Mouse (Mus musculus) CD4-positive naive resting alpha-beta T cell, adult 76 days (primary cell): ENCODE results near the gene Zfp629. TPM values are rescaled to one million over a fixed set of nuclear protein-coding genes. Genes with fewer than 3 reads are reported as not detected.

ENCODE experiments used
- total RNA-seq: library from RNA; stranded (reverse); gene quantifications from one replicate; pipeline ENCODE4 v1.2.4, GENCODE M21; 2023

Gene Zfp629
- 2.9 TPM for total RNA-seq

DNA sequence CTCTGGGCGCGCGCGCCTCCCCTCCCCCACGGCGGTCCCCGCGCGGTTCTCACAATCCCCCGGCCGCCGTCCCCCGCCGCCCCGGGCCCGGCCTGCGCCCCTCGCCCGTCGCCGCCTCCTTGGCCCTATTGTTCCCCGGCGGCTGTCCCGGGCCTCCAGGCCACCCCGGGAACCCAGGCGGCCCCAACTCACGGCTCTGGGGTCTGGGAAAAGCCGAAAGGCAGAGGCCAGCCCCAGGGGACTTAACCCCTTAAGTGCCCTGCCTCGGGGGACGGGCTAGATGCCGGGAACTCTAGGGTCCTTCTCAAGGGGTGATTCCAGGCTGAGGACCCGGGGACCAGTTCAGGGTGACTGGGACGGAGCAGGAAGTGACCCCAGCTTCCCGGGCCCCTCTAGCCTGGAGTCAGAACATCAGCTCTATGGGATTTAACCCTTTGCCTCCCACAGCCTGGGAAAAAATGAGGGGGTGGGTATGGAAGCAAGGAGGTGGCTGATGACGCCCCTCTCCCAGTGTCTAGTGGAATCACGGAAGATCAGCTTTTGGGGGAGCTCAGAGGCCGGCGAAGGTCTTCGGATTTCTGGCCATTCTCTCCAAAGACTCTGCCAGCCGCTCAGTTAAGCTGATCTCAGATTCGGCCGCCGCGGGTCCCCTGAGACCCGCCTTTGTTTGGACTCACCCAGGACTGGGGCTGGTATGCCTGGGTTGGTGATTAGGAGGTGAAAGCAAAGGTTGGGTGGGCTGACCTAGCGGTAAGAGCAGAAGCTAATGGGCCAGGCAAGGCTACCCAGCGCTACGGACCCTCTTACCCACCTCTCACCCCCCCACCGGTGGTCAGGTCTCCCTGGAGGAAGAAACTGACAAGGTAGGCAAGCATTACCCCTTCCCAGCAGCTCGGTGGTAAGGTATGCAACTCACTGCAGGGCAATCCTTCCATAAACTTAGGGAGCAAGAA is at the start of gene Zfp629:
TSS of gene Zfp629 (minus strand) at position 907 of the 953 bp plus-strand sequence.

DNA sequence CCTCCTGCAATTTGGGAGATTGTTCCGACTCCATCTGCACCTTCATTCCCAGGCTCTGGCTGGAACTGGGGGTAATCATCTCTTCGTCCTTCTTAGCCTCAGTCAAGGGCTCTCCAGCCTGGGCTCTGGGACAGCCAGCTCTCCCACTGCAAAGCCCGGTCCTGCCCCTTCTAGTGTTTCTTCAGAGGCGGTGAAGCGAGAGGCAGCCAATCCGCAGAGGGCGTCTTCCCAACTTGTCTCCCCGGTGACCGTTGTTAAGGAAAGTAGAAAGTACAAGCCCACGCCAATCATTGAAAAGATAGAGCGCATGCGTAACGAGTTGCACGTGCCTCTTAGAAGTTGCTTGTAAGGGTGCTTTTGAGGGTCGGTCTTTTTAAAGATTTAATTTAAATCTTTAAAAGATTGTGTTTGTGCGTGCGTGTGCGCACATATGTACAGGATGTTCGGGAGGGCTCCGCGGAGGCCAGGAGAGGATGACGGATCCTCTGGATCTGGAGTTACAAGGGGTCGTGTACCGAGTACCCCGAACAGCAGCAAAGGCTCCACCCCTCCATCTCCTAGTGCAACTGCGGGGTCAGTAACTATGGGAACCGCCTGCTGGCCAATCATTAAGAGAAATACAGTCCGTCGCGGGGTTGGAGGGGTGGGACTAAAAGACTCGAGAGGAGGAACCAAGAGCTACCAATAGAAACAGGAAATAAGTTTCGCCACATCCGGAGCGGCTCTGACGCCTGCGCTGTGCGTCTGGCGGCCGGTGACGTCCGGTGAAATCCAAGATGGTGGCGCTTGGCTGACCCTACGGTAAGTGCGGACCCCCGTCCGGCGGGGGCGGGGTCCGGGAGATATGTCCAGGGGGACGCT is 27.4 kb downstream of the Zfp629 start, which contains the start of the genes Ccdc189 and Rnf40:
TSS of gene Ccdc189 (minus strand) at position 585 of the 861 bp plus-strand sequence.
TSS of gene Rnf40 (plus strand) at position 757 of the 861 bp plus-strand sequence.

DNA sequence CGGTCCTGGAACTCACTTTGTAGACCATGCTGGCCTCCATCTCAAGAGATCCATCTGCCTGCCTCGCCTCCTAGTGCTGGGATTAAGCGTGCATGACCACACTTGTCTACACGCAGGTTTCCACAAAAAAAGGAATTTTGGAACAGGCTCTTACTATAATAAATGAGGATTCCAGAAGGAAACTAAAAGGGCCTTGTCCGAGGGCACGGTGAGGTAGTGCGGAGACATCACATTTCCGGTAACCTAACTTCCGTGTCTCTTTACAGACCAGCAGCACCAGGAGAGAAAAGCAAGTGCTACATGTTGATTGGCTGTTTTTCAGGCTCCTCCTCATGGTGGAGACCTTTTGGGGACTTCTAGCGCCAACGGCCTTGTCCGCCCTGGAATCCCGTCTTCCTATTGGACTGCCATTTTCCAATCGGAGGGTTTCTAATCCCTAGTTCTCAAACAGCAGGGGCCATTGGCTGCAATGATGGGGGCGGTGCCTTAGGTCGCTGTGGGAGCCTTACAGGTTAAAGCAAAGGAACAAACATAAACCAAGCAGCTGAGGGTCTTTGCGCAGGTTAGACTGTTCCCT is 42.6 kb downstream of the Zfp629 start, which contains the start of gene Phkg2:
TSS of gene Phkg2 (plus strand) at position 446 of the 577 bp plus-strand sequence.

DNA sequence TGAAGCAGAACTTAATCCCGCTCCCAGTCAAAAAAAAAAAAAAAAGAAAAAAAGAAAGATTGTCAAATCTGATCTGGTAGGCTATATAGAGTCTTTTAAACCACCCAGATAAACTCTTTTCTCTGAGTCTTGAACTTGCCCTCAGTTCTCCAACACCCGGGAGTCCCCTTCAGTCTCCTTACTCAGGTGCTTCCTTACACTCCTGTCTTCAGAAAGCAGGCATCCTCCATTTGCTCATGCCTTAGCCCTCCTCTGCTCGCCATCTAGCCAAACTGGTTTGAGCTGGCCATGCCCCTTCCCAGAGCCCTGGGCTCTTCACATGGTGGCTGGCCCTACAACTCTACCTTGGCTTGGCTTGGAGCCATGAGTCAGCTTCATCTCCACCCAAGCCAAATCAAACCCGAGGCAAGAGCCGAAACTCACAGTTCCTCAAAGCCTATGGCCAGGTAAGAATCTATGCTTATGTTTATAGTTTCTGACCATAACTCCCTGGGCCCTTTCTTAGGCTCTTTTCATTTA is 54.2 kb downstream of the Zfp629 start, which contains the start of gene Tmem265:
TSS of gene Tmem265 (plus strand) at position 51 of the 519 bp plus-strand sequence.

Other genes with a start within 250 kb of the Zfp629 start
- gene Zfp747, start 239.7 kb downstream of the Zfp629 start, total RNA-seq, result 23.2 TPM
- gene 9130019O22Rik, start 228.6 kb downstream of the Zfp629 start, total RNA-seq, result 4.7 TPM
- gene E430018J23Rik, start 222.2 kb downstream of the Zfp629 start, total RNA-seq, result 14.9 TPM
- 12.5 TPM for gene Zfp764, start 209.0 kb downstream of the Zfp629 start, total RNA-seq
- 14.6 TPM for gene Zfp688, start 193.7 kb downstream of the Zfp629 start, total RNA-seq
- 9.8 TPM for gene Zfp689, start 166.6 kb downstream of the Zfp629 start, total RNA-seq
- gene Prr14, start 156.2 kb downstream of the Zfp629 start, total RNA-seq, result 129 TPM
- gene Fbrs, start 136.6 kb downstream of the Zfp629 start, total RNA-seq, result 195 TPM
- gene Srcap, start 103.8 kb downstream of the Zfp629 start, total RNA-seq, result 267 TPM
- 40.4 TPM for gene Gm42715, start 96.2 kb downstream of the Zfp629 start, total RNA-seq
- 10.0 TPM for gene Tmem265, start 54.4 kb downstream of the Zfp629 start, total RNA-seq
- 139 TPM for gene Phkg2, start 42.5 kb downstream of the Zfp629 start, total RNA-seq
- 0.38 TPM for gene Ccdc189, start 27.2 kb downstream of the Zfp629 start, total RNA-seq
- 138 TPM for gene Rnf40, start 27.0 kb downstream of the Zfp629 start, total RNA-seq
- 21.5 TPM for gene Bcl7c, start 93.1 kb upstream of the Zfp629 start, total RNA-seq
- not detected for gene Ctf1, start 96.9 kb upstream of the Zfp629 start, total RNA-seq
- not detected for gene Ctf2, start 116.4 kb upstream of the Zfp629 start, total RNA-seq
- gene Fbxl19, start 128.7 kb upstream of the Zfp629 start, total RNA-seq, result 5.2 TPM
- gene Orai3, start 154.0 kb upstream of the Zfp629 start, total RNA-seq, result 6.8 TPM
- gene Setd1a, start 160.9 kb upstream of the Zfp629 start, total RNA-seq, result 85.9 TPM
- 0.79 TPM for gene Gm49388, start 169.8 kb upstream of the Zfp629 start, total RNA-seq
- gene Hsd3b7, start 184.8 kb upstream of the Zfp629 start, total RNA-seq, result 4.5 TPM
- gene Stx4a, start 208.5 kb upstream of the Zfp629 start, total RNA-seq, result 106 TPM
- gene Stx1b, start 208.8 kb upstream of the Zfp629 start, total RNA-seq, result not detected